Mouse (Mus musculus) hindbrain, postnatal 0 days (tissue): ENCODE measurements around the gene Pawr. TPM values are rescaled to one million over a fixed set of nuclear protein-coding genes. Genes with fewer than 3 reads are reported as not detected.

Experiments
- ATAC-seq: fragments of 200-750 bp; cut with Nextera tagmentation; 2 replicates; pipeline ENCODE4 v1.8.0; 2017; ENCODE audit warnings: mild to moderate bottlenecking, moderate TSS enrichment, moderate library complexity
- DNase-seq: peaks from one replicate; pipeline ENCODE4 v3.0.0-alpha.2; 2015; ENCODE audit warnings: low spot score
- H3K27ac ChIP-seq: fragments of 300-500 bp; sonication (generic); 2 replicates; pipeline ENCODE4 v1.5.1; 2014; ENCODE audit warnings: mild to moderate bottlenecking
- H3K27me3 ChIP-seq: fragments of 300-500 bp; sonication (generic); 2 replicates; pipeline ENCODE4 v1.6.1; 2014; ENCODE audit warnings: low read length, mixed read lengths; ENCODE audit not compliant: insufficient read depth
- H3K36me3 ChIP-seq: fragments of 300-500 bp; sonication (generic); 2 replicates; pipeline ENCODE4 v1.6.1; 2014; ENCODE audit warnings: low read length, mixed read lengths; ENCODE audit not compliant: insufficient read depth
- H3K4me1 ChIP-seq: fragments of 300-500 bp; sonication (generic); 2 replicates; pipeline ENCODE4 v1.6.1; 2014; ENCODE audit warnings: antibody characterized with exemption, low read length, mixed read lengths; ENCODE audit not compliant: insufficient read depth
- H3K4me2 ChIP-seq: fragments of 300-500 bp; sonication (generic); 2 replicates; pipeline ENCODE4 v1.6.1; 2014; ENCODE audit warnings: low read depth, mild to moderate bottlenecking, low read length, moderate library complexity, mixed read lengths
- H3K4me3 ChIP-seq: fragments of 300-500 bp; sonication (generic); 2 replicates; pipeline ENCODE4 v1.5.1; 2014; ENCODE audit warnings: low read length
- H3K9ac ChIP-seq: fragments of 300-500 bp; sonication (generic); replicated peaks from 2 replicates; pipeline ENCODE4 v1.6.1; 2014; ENCODE audit warnings: mild to moderate bottlenecking, low read length, moderate library complexity, mixed read lengths
- H3K9me3 ChIP-seq: fragments of 300-500 bp; sonication (generic); 2 replicates; pipeline ENCODE4 v1.6.1; 2016; ENCODE audit warnings: low read length, mixed read lengths
- CTCF ChIP-seq: IDR thresholded peaks from 2 replicates; pipeline ENCODE4 v1.5.1; 2016; ENCODE audit warnings: antibody characterized with exemption, control low read depth, low read depth
- WGBS: fragments of 180-500 bp; shearing (Covaris S2); extraction: QIAGEN DNeasy Blood & Tissue Kit; methylation state at CpG from one replicate; pipeline ENCODE4 v1.1.7; 2014; 5-methylcytosine and 5-hydroxymethylcytosine counted together
- polyA plus RNA-seq: library from polyadenylated mRNA; unstranded; fragments of >200 nt; fragmentation: Nextera tagmentation; extraction: Ambion mirVana; gene quantifications from 2 replicates; pipeline ENCODE4 v1.2.1, GENCODE M21; 2015
- total RNA-seq: library from RNA; depleted of rRNA; stranded (reverse); fragments of >200 nt; gene quantifications from 2 replicates; pipeline ENCODE4 v1.2.3, GENCODE M21; 2014

Pawr gene
- total and polyA plus RNA-seq, 2 experiments from 2014 or later = 3.0 to 4.7 TPM

DNA sequence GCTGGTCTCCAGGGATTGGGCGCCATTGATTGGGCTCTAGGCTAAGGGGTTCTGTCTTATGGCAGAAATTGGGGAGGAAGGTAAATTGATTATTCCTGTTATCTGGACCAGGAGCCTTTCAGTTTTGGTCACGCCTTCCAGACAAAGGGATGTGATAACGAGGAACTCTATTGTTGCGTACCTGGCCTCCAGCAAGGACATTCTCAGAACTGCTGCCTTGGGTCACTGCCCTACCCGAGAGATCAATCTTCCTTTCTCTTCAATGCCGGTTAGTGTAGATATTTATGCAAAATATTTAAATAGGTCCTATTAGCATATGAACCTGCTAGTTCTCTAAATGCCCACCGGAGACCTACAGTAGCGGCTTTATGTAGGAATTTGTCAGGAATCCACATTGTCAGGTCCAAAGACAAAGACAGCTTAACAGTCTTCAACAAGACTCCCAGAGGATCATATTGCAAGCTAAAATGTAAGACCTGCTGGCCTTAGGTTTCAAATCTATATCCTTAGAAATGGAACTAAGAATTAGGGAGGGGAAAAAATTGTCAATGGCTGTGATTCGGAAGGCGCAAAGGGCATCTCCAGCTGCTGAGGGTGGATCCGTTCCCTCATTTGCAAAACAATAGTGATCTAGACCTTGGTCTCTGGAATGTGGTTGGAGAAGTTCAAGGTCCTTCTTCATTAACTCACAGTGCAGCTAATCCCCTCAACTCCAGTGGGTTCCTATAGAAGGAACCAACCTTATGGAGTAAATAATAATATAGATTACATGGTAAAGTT, 45.1 kb upstream of the Pawr start:
- no peaks in the 10 kb centered on the region for H3K9me3 ChIP-seq
- no peak for TF ChIP-seq CTCF
- H3K4me3 ChIP-seq = no peak overlapping the region
- no peak overlapping the region for H3K9ac ChIP-seq
- H3K27ac ChIP-seq = no peak overlapping the region
- H3K36me3 ChIP-seq = no peaks in the 10 kb centered on the region
- no peak for DNase-seq
- ATAC-seq = no peak
- no peaks in the 10 kb centered on the region for H3K27me3 ChIP-seq
- no peaks in the 10 kb centered on the region for H3K4me1 ChIP-seq
- 73% methylated on average over 11 of the region's 11 CpGs for WGBS
- no peak overlapping the region for H3K4me2 ChIP-seq

DNA sequence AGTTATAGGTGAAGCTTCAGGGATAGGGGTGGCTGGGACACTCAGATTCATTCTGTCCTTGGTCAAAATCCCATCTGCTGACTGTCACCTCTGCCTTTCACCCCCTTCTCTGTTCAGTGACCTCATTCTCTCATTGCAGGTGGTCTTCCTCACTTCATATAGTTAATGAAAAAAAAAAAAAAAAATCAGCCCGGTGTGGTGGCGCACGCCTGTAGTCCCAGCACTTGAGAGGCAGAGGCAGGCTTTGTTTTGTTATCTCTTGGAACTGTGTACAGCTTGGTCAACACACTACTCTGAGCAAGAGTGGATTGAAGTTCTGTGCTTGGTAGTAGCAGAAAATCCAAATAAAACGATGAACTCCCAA, 44.5 kb upstream of the Pawr start:
- H3K27ac ChIP-seq = no peak overlapping the region
- H3K9me3 ChIP-seq = no peaks in the 10 kb centered on the region
- ATAC-seq (no peak), DNase-seq (no peak)
- 78% methylated on average over 4 of the region's 4 CpGs for WGBS
- H3K4me1 ChIP-seq = no peaks in the 10 kb centered on the region
- H3K36me3 ChIP-seq = no peaks in the 10 kb centered on the region
- no peak overlapping the region for H3K4me2 ChIP-seq
- H3K4me3 ChIP-seq = no peak overlapping the region
- H3K9ac ChIP-seq = no peak overlapping the region
- no peak for TF ChIP-seq CTCF
- H3K27me3 ChIP-seq = no peaks in the 10 kb centered on the region

DNA sequence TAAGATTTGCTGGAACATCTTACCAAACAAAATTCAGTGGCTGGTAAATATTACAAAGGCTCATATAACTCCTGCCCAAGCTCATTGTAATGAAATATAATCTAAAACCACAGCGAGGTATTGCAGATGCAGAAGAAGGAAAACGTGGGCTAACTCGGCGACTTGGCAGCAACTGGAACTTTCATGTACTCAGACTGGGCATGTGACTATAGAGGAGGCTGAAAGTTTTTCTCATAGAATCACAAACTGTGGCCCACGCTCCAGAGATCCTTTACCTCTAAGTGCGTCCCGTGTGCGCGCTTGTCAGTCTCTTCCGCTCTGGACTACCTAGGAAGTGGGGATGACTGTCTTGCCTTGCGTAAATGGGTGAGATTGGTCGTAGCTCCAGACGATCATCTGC, 41.9 kb upstream of the Pawr start:
- Histone ChIP-seq H3K4me2 (no peak overlapping the region), H3K9me3 (no peaks in the 10 kb centered on the region), H3K4me3 (no peak overlapping the region), H3K36me3 (no peaks in the 10 kb centered on the region), H3K9ac (no peak overlapping the region), H3K27ac (no peak overlapping the region), H3K27me3 (no peaks in the 10 kb centered on the region), H3K4me1 (no peaks in the 10 kb centered on the region)
- 96% methylated on average over 13 of the region's 13 CpGs for WGBS
- no peak for ATAC-seq
- TF ChIP-seq CTCF = no peak
- DNase-seq = no peak

DNA sequence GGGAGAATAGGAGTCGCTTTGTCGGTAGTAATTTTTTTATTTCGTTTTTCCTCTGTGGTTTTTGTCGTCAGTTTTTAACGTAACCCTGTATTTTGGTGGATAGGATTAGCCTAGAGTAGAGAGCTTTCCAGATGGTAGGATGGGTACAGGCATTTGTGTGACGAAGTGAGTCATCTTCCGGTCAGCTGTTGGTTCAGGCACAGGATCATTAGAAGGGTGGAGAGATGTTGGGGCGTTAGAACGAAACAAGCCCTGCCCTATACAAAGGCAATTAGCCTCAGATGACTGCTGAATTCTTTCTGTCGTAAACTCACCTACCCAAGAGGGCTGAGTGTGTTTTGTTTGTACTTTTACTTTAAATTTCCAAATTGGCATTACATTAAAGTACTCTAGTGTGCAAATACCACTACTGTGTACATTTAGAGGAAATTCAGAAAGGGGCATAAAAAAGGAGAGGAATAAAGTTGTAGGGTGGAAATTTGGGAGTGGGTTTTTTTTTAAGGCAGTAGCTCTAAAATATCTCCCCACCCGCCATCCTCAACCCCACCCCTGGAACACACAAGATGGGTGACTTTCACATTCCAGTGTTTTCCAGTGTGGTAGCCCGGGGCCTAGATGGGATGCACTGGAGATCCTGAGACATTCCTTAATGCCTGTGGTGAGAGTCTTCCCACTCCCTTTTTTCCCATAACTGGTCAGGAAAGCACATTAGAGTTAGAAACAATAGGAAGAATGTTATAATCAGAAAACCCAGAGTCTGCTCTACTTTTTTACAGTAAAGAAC, 40.0 kb upstream of the Pawr start:
- no peak for ATAC-seq

DNA sequence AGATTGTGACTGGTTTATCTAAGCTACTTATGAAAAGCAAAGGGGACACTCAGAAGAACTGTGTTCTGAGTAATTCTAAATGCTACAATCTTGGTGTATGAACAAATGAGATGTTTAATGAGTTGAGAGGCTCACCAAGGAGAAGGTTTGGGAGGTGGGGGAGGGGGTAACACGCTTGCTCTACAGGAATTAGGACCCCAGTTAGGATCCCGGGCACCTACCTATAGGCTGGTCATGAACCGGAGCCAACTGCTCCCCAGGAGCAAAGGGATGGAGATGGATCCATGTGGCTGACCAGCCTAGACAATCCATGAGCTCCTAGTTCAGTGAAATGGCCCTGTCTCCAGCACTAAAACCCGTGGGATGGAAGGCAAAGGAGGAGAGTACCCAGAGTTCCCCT, 39.3 kb upstream of the Pawr start:
- no peak for TF ChIP-seq CTCF
- no peak for ATAC-seq
- H3K9ac ChIP-seq = no peak overlapping the region
- H3K36me3 ChIP-seq = no peaks in the 10 kb centered on the region
- no peak for DNase-seq
- no peaks in the 10 kb centered on the region for H3K4me1 ChIP-seq
- no peaks in the 10 kb centered on the region for H3K9me3 ChIP-seq
- H3K4me2 ChIP-seq = no peak overlapping the region
- H3K4me3 ChIP-seq = no peak overlapping the region
- 85% methylated on average over 4 of the region's 4 CpGs for WGBS
- H3K27me3 ChIP-seq = no peaks in the 10 kb centered on the region
- H3K27ac ChIP-seq = no peak overlapping the region

More for the DNA sequence above, 40.0 kb upstream of the Pawr start:
- no peaks in the 10 kb centered on the region for H3K27me3 ChIP-seq
- no peak overlapping the region for H3K4me2 ChIP-seq
- no peaks in the 10 kb centered on the region for H3K4me1 ChIP-seq
- no peaks in the 10 kb centered on the region for H3K9me3 ChIP-seq
- DNase-seq = no peak
- H3K9ac ChIP-seq = no peak overlapping the region
- TF ChIP-seq CTCF = no peak
- no peaks in the 10 kb centered on the region for H3K36me3 ChIP-seq
- WGBS = 89% methylated on average over 12 of the region's 12 CpGs
- no peak overlapping the region for H3K27ac ChIP-seq
- H3K4me3 ChIP-seq = no peak overlapping the region

DNA sequence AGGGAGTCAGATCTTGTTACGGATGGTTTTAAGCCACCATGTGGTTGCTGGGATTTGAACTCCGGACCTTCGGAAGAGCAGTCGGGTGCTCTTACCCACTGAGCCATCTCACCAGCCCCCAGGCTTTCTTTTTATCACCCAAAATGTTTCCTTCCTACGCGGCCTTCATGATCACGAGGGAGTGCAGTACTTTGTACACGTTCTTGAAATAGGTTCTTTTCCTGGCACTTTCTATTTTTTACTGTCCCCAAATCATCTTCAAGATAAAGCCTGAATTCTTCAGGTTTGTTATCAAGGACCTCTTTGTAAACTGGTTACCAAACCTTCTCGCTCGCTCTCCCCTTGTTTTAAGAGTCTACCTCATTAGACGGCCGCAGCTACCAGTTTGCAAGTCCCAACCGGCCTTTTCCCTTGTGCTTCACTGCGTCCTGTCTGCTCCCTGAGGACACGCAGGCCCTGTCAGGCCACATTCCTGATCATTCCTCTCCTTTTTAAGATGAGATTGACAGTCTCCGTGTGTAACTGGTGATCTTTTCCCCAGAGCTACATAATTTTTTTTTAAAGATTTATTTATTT, 38.2 kb upstream of the Pawr start:
- ATAC-seq (no peak), DNase-seq (no peak)
- H3K9ac ChIP-seq = no peak overlapping the region
- no peaks in the 10 kb centered on the region for H3K9me3 ChIP-seq
- H3K27me3 ChIP-seq = no peaks in the 10 kb centered on the region
- no peak overlapping the region for H3K4me2 ChIP-seq
- no peak overlapping the region for H3K4me3 ChIP-seq
- 94% methylated on average over 16 of the region's 16 CpGs for WGBS
- TF ChIP-seq CTCF = no peak
- H3K36me3 ChIP-seq = no peaks in the 10 kb centered on the region
- H3K4me1 ChIP-seq = no peaks in the 10 kb centered on the region
- no peak overlapping the region for H3K27ac ChIP-seq
